1 mouse cellular context compared by ENCODE assay signal in the genomic region with DNA sequence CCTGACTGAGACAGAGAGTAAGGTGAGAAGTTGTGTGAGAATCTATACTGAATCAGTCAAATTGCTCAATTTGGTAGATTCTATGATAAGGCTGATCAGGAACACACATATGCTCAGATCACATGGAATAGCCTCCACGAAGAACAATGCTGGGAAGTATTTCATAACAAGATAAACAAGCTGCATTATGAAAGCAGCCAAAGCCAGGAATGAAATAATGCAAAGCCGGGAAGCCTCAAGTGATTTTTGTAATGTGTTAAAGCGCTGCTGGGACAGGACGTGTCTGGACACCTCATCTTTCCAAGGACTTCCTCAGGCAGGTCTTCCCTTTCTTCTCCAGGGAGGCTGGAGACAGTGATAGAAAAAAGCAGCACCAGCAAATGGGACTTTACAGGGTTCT.
TF ChIP-seq lines count a peak whose summit lies in the region.

No protein-coding gene starts in this region.

TF ChIP-seq in CH12.LX, 34 proteins besides CTCF, POLR2A, EP300 and RAD21 (continued from another document):
- TF ChIP-seq POLR2AphosphoS2 (IDR thresholded peaks at IDR 0.05; ENCODE audit: low read depth, low read length), result no peak
- no peak for TF ChIP-seq TBP (conservative IDR thresholded peaks at IDR 0.05; ENCODE audit: low read depth, low read length)
- no peak for TF ChIP-seq ZKSCAN1 (IDR thresholded peaks at IDR 0.05; ENCODE audit: borderline replicate concordance, low read depth, low read length)
- TF ChIP-seq UBTF (IDR thresholded peaks at IDR 0.05; ENCODE audit: low read depth, low read length), result no peak
- no peak for TF ChIP-seq E2F4 (IDR thresholded peaks at IDR 0.05; ENCODE audit: insufficient replicate concordance, low read depth, low read length)
- no peak for TF ChIP-seq USF2 (conservative IDR thresholded peaks at IDR 0.05; ENCODE audit: low read depth, low read length)
- no peak for TF ChIP-seq CHD2 (IDR thresholded peaks at IDR 0.05; ENCODE audit: low read length)
- no peak for TF ChIP-seq NRF1 (IDR thresholded peaks at IDR 0.05; ENCODE audit: low read depth, low read length)
- TF ChIP-seq TCF12 (IDR thresholded peaks at IDR 0.05; ENCODE audit: low read depth, low read length), result no peak
- TF ChIP-seq JUN (IDR thresholded peaks at IDR 0.05; ENCODE audit: insufficient read depth, low read depth, low read length), result no peak
- no peak for TF ChIP-seq GABPA (IDR thresholded peaks at IDR 0.05; ENCODE audit: insufficient replicate concordance, low read depth, low read length)
- TF ChIP-seq HCFC1 (IDR thresholded peaks at IDR 0.05; ENCODE audit: low read depth, low read length), result no peak
- no peak for TF ChIP-seq NELFE (IDR thresholded peaks at IDR 0.05; ENCODE audit: low read depth, low read length)
